Mouse (Mus musculus): Measurements from ENCODE around the gene Vcl. TPM values are rescaled to one million over a fixed set of nuclear protein-coding genes. Genes with fewer than 3 reads are reported as not detected.

Vcl gene
- polyA plus RNA-seq, 1 experiment from 2014 or later = 108 TPM

DNA sequence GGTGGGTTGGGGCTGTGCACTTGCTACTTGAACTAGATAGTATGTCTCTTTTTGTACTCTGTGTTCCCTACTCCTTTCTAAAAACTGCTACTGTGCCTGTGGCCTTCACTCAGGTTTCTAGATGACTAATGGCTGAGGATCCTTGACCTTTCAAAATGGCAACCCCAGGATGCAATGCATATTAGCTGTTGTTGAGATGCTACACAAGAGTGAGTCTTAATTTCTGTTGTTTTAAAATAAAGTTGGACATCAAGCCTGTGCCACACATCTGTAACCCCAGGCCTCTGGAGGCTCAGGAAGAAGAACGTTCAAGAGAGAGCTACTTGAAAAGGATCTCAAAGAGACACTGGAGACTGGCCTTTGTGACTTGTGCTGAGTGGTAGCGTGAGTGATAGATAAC lies 48.5 kb downstream of the Vcl start:
- peak overlapping the region; percentile 45; the same call in 1 of the 2 replicates for H3K27ac ChIP-seq (ENCODE audit: poor library complexity, severe bottlenecking)
- H3K9me3 ChIP-seq (replicated peaks) = no peaks in the 10 kb centered on the region
- H3K27me3 ChIP-seq (replicated peaks) = no peaks in the 10 kb centered on the region
- no peak overlapping the region for H3K4me2 ChIP-seq
- H3K4me3 ChIP-seq = no peak overlapping the region
- H3K4me1 ChIP-seq (replicated peaks) = peaks cover 24% of the 10 kb centered on the region
- no peak for ATAC-seq (ENCODE audit: insufficient number of reproducible peaks, low FRiP score)
- WGBS = 31% methylated on average over 2 of the region's 2 CpGs
- H3K9ac ChIP-seq = no peak overlapping the region
- peaks cover 6% of the 10 kb centered on the region for H3K36me3 ChIP-seq

- H3K36me3 ChIP-seq = peaks cover 47% of the 10 kb centered on the region
- H3K27me3 ChIP-seq (replicated peaks) = no peaks in the 10 kb centered on the region
- no peak overlapping the region for H3K27ac ChIP-seq (ENCODE audit: poor library complexity, severe bottlenecking)
- no peak for ATAC-seq (ENCODE audit: insufficient number of reproducible peaks, low FRiP score)
- H3K9me3 ChIP-seq (replicated peaks) = no peaks in the 10 kb centered on the region
- no peaks in the 10 kb centered on the region for H3K4me1 ChIP-seq (replicated peaks)
- no peak overlapping the region for H3K4me2 ChIP-seq
- 47% methylated on average over 2 of the region's 2 CpGs for WGBS
- no peak overlapping the region for H3K4me3 ChIP-seq
- H3K9ac ChIP-seq = no peak overlapping the region
Measured at GRCm38 (mm10) chr14:20983832-20984231, 54.6 kb downstream of the Vcl start.

GRCm38 (mm10) chr14:20985482-20985881 lies 56.3 kb downstream of the Vcl start:
- H3K36me3 ChIP-seq = peaks cover 50% of the 10 kb centered on the region
- WGBS = 41% methylated on average over 3 of the region's 3 CpGs
- H3K4me2 ChIP-seq = no peak overlapping the region

DNA sequence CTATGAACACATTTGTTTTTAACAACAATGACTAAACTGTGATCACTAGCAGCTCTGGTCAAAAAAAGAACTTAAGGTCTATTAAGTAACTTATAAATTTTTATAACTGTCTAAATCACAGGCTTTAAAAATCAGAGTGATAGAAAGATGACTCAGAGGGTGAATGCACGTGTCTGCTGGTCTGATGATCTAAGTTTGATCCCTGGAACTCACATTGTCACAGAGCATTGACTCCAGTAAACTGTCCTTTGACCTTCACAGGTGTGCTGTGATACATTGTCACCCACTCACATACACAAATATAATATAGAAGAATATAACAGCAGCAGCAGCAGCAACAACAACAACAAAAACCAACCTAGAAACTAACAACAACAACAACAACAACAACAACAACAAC lies 62.3 kb downstream of the Vcl start:
- H3K36me3 ChIP-seq = peaks cover 46% of the 10 kb centered on the region
- H3K4me2 ChIP-seq = no peak overlapping the region
- H3K9ac ChIP-seq = no peak overlapping the region
- no peaks in the 10 kb centered on the region for H3K27me3 ChIP-seq (replicated peaks)
- no peak for ATAC-seq (ENCODE audit: insufficient number of reproducible peaks, low FRiP score)
- WGBS = 79% methylated on average over 1 of the region's 1 CpGs
- no peak overlapping the region for H3K27ac ChIP-seq (ENCODE audit: poor library complexity, severe bottlenecking)
- 0 out of 2 replicates have a peak, but pooled peaks cover 5% of the 10 kb centered on the region for H3K9me3 ChIP-seq (replicated peaks)
- H3K4me1 ChIP-seq (replicated peaks) = peaks cover 4% of the 10 kb centered on the region
- H3K4me3 ChIP-seq = no peak overlapping the region

More at GRCm38 (mm10) chr14:20985482-20985881, 56.3 kb downstream of the Vcl start:
- Histone ChIP-seq H3K4me1 (replicated peaks) (no peaks in the 10 kb centered on the region), H3K27me3 (replicated peaks) (no peaks in the 10 kb centered on the region), H3K4me3 (no peak overlapping the region), H3K9me3 (replicated peaks) (no peaks in the 10 kb centered on the region), H3K27ac (ENCODE audit: poor library complexity, severe bottlenecking) (no peak overlapping the region), H3K9ac (no peak overlapping the region)
- ATAC-seq (ENCODE audit: insufficient number of reproducible peaks, low FRiP score) = no peak

GRCm38 (mm10) chr14:20993067-20993691 lies 64.0 kb downstream of the Vcl start:
- H3K9ac ChIP-seq = no peak overlapping the region
- no peak overlapping the region for H3K27ac ChIP-seq (ENCODE audit: poor library complexity, severe bottlenecking)
- WGBS = 55% methylated on average over 3 of the region's 3 CpGs
- peaks cover 10% of the 10 kb centered on the region for H3K4me1 ChIP-seq (replicated peaks)
- H3K4me2 ChIP-seq = no peak overlapping the region
- H3K9me3 ChIP-seq (replicated peaks) = 0 out of 2 replicates have a peak, but pooled peaks cover 5% of the 10 kb centered on the region
- no peak overlapping the region for H3K4me3 ChIP-seq
- H3K27me3 ChIP-seq (replicated peaks) = no peaks in the 10 kb centered on the region
- ATAC-seq (ENCODE audit: insufficient number of reproducible peaks, low FRiP score) = no peak; the same call in 1 of the 2 replicates
- peaks cover 44% of the 10 kb centered on the region for H3K36me3 ChIP-seq

GRCm38 (mm10) chr14:20994475-20994874 lies 65.3 kb downstream of the Vcl start:
- no peak for ATAC-seq (ENCODE audit: insufficient number of reproducible peaks, low FRiP score)
- no peak overlapping the region for H3K27ac ChIP-seq (ENCODE audit: poor library complexity, severe bottlenecking)
- H3K27me3 ChIP-seq (replicated peaks) = no peaks in the 10 kb centered on the region
- no peak overlapping the region for H3K4me2 ChIP-seq
- H3K9ac ChIP-seq = no peak overlapping the region
- peaks cover 10% of the 10 kb centered on the region for H3K4me1 ChIP-seq (replicated peaks)
- 43% methylated on average over 3 of the region's 3 CpGs for WGBS
- peaks cover 44% of the 10 kb centered on the region for H3K36me3 ChIP-seq
- 0 out of 2 replicates have a peak, but pooled peaks cover 5% of the 10 kb centered on the region for H3K9me3 ChIP-seq (replicated peaks)
- H3K4me3 ChIP-seq = no peak overlapping the region

GRCm38 (mm10) chr14:20995497-20995896 lies 66.3 kb downstream of the Vcl start:
- Histone ChIP-seq H3K27me3 (replicated peaks) (no peaks in the 10 kb centered on the region), H3K4me2 (no peak overlapping the region), H3K4me1 (replicated peaks) (peaks cover 10% of the 10 kb centered on the region), H3K9me3 (replicated peaks) (0 out of 2 replicates have a peak, but pooled peaks cover 5% of the 10 kb centered on the region), H3K27ac (ENCODE audit: poor library complexity, severe bottlenecking) (no peak overlapping the region), H3K4me3 (no peak overlapping the region), H3K9ac (no peak overlapping the region), H3K36me3 (peaks cover 48% of the 10 kb centered on the region)
- no peak for ATAC-seq (ENCODE audit: insufficient number of reproducible peaks, low FRiP score)
- WGBS = 69% methylated on average over 2 of the region's 2 CpGs

DNA sequence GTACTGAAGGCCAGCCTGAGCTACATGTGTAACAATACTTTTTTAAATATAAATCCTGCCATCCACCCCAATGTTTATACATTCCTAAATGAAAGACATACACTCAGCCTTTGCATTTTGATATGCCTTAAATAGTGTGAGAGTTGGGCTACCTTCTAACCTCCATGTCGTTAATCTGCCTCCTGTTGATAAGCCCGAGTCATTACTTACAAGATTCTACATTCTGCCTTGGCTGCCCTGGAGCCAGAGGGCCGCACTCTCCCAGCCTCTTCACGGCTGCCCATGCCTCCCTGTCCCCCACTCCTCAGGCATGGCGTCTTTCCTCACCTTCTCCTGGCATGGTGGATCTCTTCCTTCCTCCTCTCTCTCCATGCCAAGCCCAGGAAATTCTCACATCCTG lies 67.2 kb downstream of the Vcl start:
- peaks cover 46% of the 10 kb centered on the region for H3K36me3 ChIP-seq
- no peak overlapping the region for H3K4me3 ChIP-seq
- H3K4me2 ChIP-seq = no peak overlapping the region
- no peak overlapping the region for H3K9ac ChIP-seq
- ATAC-seq (ENCODE audit: insufficient number of reproducible peaks, low FRiP score) = no peak
- no peak overlapping the region for H3K27ac ChIP-seq (ENCODE audit: poor library complexity, severe bottlenecking)
- peaks cover 10% of the 10 kb centered on the region for H3K4me1 ChIP-seq (replicated peaks)
- WGBS = 41% methylated on average over 5 of the region's 5 CpGs
- H3K27me3 ChIP-seq (replicated peaks) = no peaks in the 10 kb centered on the region
- 0 out of 2 replicates have a peak, but pooled peaks cover 5% of the 10 kb centered on the region for H3K9me3 ChIP-seq (replicated peaks)

DNA sequence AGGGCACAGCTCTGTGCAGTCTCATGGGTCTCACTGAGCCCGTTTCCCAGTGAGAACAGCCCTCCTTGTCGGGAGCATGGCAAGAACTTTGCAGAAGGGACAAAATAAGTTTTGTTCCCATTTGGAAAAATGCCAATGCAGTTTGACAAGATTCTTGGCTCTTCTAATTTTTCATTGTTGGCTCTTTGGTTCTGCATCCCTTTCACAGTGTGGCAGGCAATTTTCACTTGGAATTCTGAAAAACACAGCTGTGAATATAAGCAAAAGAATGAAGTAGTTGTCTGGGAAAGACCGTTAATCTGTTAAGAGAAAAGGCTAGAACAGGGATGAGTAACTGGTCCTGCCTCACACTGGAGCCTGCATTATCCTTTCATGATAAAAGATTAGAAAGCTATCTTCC lies 68.3 kb downstream of the Vcl start:
- 57% methylated on average over 3 of the region's 3 CpGs for WGBS
- no peak overlapping the region for H3K9ac ChIP-seq
- H3K4me1 ChIP-seq (replicated peaks) = peaks cover 10% of the 10 kb centered on the region
- H3K4me2 ChIP-seq = no peak overlapping the region
- H3K27me3 ChIP-seq (replicated peaks) = no peaks in the 10 kb centered on the region
- H3K36me3 ChIP-seq = peaks cover 42% of the 10 kb centered on the region
- ATAC-seq (ENCODE audit: insufficient number of reproducible peaks, low FRiP score) = no peak
- no peaks in the 10 kb centered on the region for H3K9me3 ChIP-seq (replicated peaks)
- no peak overlapping the region for H3K4me3 ChIP-seq
- H3K27ac ChIP-seq (ENCODE audit: poor library complexity, severe bottlenecking) = no peak overlapping the region

- no peak for ATAC-seq (ENCODE audit: insufficient number of reproducible peaks, low FRiP score)
- WGBS = 82% methylated on average over 4 of the region's 4 CpGs
- H3K27me3 ChIP-seq (replicated peaks) = no peaks in the 10 kb centered on the region
- H3K4me2 ChIP-seq = no peak overlapping the region
- no peaks in the 10 kb centered on the region for H3K9me3 ChIP-seq (replicated peaks)
- H3K4me3 ChIP-seq = no peak overlapping the region
- peaks cover 7% of the 10 kb centered on the region for H3K4me1 ChIP-seq (replicated peaks)
- H3K27ac ChIP-seq (ENCODE audit: poor library complexity, severe bottlenecking) = no peak overlapping the region
- peaks cover 62% of the 10 kb centered on the region for H3K36me3 ChIP-seq
- H3K9ac ChIP-seq = no peak overlapping the region
Measured at GRCm38 (mm10) chr14:20999617-21000016, 70.4 kb downstream of the Vcl start.

GRCm38 (mm10) chr14:21013800-21014334 lies 84.7 kb downstream of the Vcl start:
- H3K36me3 ChIP-seq = peaks cover 76% of the 10 kb centered on the region
- H3K9me3 ChIP-seq (replicated peaks) = no peaks in the 10 kb centered on the region

More at GRCm38 (mm10) chr14:21013800-21014334, 84.7 kb downstream of the Vcl start:
- Histone ChIP-seq H3K4me1 (replicated peaks) (no peaks in the 10 kb centered on the region), H3K9ac (no peak overlapping the region), H3K4me3 (no peak overlapping the region), H3K27ac (ENCODE audit: poor library complexity, severe bottlenecking) (no peak overlapping the region), H3K4me2 (no peak overlapping the region), H3K27me3 (replicated peaks) (no peaks in the 10 kb centered on the region)
- no peak for ATAC-seq (ENCODE audit: insufficient number of reproducible peaks, low FRiP score)
- 80% methylated on average over 5 of the region's 5 CpGs for WGBS
